In the genomic region with DNA sequence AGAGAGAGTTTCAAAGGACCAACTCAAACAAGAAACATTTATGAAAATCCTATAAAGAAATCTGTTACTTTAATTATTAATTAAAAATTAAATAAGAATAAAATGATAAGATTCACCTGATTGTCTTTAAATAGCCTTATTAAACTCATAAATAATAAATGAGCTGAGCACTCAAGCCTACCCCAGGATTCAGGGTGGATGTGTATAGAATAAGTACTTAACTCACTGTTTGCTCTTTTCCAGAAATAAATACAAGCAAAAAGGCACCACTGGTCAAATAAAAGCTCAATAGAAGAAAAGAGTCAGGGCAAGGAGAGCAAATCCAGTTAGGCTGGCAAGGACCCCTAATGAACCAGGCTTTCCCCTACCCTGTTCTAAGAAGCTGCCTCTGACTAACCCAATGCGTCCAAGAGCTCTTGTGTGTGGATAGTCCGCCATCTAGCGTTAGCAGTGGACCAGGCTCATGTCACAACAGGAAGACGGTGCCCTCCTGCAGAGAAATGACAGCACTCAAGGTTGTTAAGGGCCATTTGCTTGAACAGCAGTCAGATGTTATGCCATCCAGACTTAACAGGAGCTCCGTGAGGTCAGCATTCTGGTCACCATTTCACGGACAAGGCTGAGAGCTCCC, we compare ENCODE assay signal across 8 mouse cellular contexts. TPM values are rescaled to one million over a fixed set of nuclear protein-coding genes. Genes with fewer than 3 reads are reported as not detected.
DNase-seq lines count a peak whose midpoint lies in the region; ATAC-seq and TF ChIP-seq lines count a peak whose summit lies in the region.

No protein-coding gene starts in this region.

- H3K9me3 ChIP-seq in kidney, embryonic 15.5 days (replicated peaks), result no peaks in the 10 kb centered on the region
- H3K9me3 ChIP-seq in neural tube, embryonic 12.5 days, result no peaks in the 10 kb centered on the region
- no peaks in the 10 kb centered on the region for H3K9me3 ChIP-seq in stomach, postnatal 0 days (ENCODE audit: control insufficient read depth, low read length)

- H3K79me2 ChIP-seq in liver, adult 2 months (ENCODE audit: control insufficient read depth, insufficient read depth, low read length), result no peaks in the 10 kb centered on the region

- peak; percentile 87 for TF ChIP-seq CTCF in liver, adult 2 months (IDR thresholded peaks at IDR 0.05; ENCODE audit: low read depth, low read length)
- TF ChIP-seq CTCF in stomach, postnatal 0 days (IDR thresholded peaks at IDR 0.05; ENCODE audit: low read depth), result peak; percentile 97

- peak; percentile 82 for ATAC-seq in kidney, embryonic 15.5 days (replicated peaks; ENCODE audit: low FRiP score)
- ATAC-seq in neural tube, embryonic 12.5 days (ENCODE audit: low FRiP score, low read depth), result peak; percentile 84; the same call in 1 of the 2 replicates
- ATAC-seq in stomach, postnatal 0 days (ENCODE audit: low FRiP score, low TSS enrichment), result peak; percentile 72

- WGBS in kidney, embryonic 15.5 days, result under 1% methylated on average over 6 of the region's 6 CpGs
- WGBS in liver, adult 2 months, result 7% methylated on average over 6 of the region's 6 CpGs
- WGBS in neural tube, embryonic 12.5 days, result 2% methylated on average over 6 of the region's 6 CpGs
- 5% methylated on average over 6 of the region's 6 CpGs for WGBS in stomach, postnatal 0 days

- no peaks in the 10 kb centered on the region for H3K36me3 ChIP-seq in kidney, embryonic 15.5 days
- H3K36me3 ChIP-seq in liver, adult 2 months (ENCODE audit: control insufficient read depth, insufficient read depth, low read length), result no peaks in the 10 kb centered on the region
- no peaks in the 10 kb centered on the region for H3K36me3 ChIP-seq in neural tube, embryonic 12.5 days
- H3K36me3 ChIP-seq in stomach, postnatal 0 days (ENCODE audit: control insufficient read depth, insufficient read depth, low read length), result no peaks in the 10 kb centered on the region

- no peak for TF ChIP-seq POLR2A in liver, adult 2 months (IDR thresholded peaks at IDR 0.05; ENCODE audit: extremely low read depth, insufficient read depth, low read length)

- H3K9ac ChIP-seq in kidney, embryonic 15.5 days, result no peak overlapping the region
- H3K9ac ChIP-seq in liver, adult 2 months (ENCODE audit: low read depth, low read length), result no peak overlapping the region
- H3K9ac ChIP-seq in neural tube, embryonic 12.5 days, result no peak overlapping the region
- H3K9ac ChIP-seq in stomach, postnatal 0 days (ENCODE audit: low read length), result no peak overlapping the region

- H3K4me1 ChIP-seq in kidney, embryonic 15.5 days, result no peaks in the 10 kb centered on the region
- no peaks in the 10 kb centered on the region for H3K4me1 ChIP-seq in liver, adult 2 months (ENCODE audit: control insufficient read depth, insufficient read depth, low read length)
- H3K4me1 ChIP-seq in neural tube, embryonic 12.5 days, result no peaks in the 10 kb centered on the region
- no peaks in the 10 kb centered on the region for H3K4me1 ChIP-seq in stomach, postnatal 0 days (replicated peaks; ENCODE audit: control insufficient read depth, insufficient read depth)

- no peak overlapping the region for H3K27ac ChIP-seq in kidney, embryonic 15.5 days
- H3K27ac ChIP-seq in liver, adult 2 months (replicated peaks; ENCODE audit: insufficient read depth, low read depth, low read length), result no peak overlapping the region
- no peak overlapping the region for H3K27ac ChIP-seq in neural tube, embryonic 12.5 days
- H3K27ac ChIP-seq in stomach, postnatal 0 days (replicated peaks), result no peak overlapping the region

- peak; percentile 12 for DNase-seq in 3134 (ENCODE audit: extremely low read depth, insufficient read length, low spot score)
- peak; percentile 62 for DNase-seq in adrenal gland, adult 8-10 months
- DNase-seq in embryo, embryonic 9.5 days (ENCODE audit: extremely low spot score), result peak; percentile 78
- peak; percentile 69 for DNase-seq in heart, adult 8-10 months (ENCODE audit: low spot score)
- DNase-seq in liver, adult 2 months (ENCODE audit: extremely low read depth, low read depth, low spot score), result peak; percentile 58
- DNase-seq in stomach, postnatal 0 days (ENCODE audit: low spot score), result peak; percentile 74

- no peak for TF ChIP-seq EP300 in stomach, postnatal 0 days (optimal IDR thresholded peaks at IDR 0.05)

- H3K4me2 ChIP-seq in kidney, embryonic 15.5 days, result no peak overlapping the region
- no peak overlapping the region for H3K4me2 ChIP-seq in neural tube, embryonic 12.5 days (replicated peaks)
- H3K4me2 ChIP-seq in stomach, postnatal 0 days (replicated peaks; ENCODE audit: low read depth), result no peak overlapping the region

- no peak overlapping the region for H3K4me3 ChIP-seq in kidney, embryonic 15.5 days (replicated peaks)
- H3K4me3 ChIP-seq in liver, adult 2 months (ENCODE audit: insufficient read depth, low read depth, low read length), result no peak overlapping the region
- no peak overlapping the region for H3K4me3 ChIP-seq in neural tube, embryonic 12.5 days
- no peak overlapping the region for H3K4me3 ChIP-seq in stomach, postnatal 0 days (ENCODE audit: low read depth, low read length)

- peaks cover 7% of the 10 kb centered on the region; the same call in 1 of the 2 replicates for H3K27me3 ChIP-seq in kidney, embryonic 15.5 days
- no peaks in the 10 kb centered on the region for H3K27me3 ChIP-seq in liver, adult 2 months (ENCODE audit: control insufficient read depth, insufficient read depth, low read length)
- no peaks in the 10 kb centered on the region for H3K27me3 ChIP-seq in neural tube, embryonic 12.5 days (replicated peaks)
- H3K27me3 ChIP-seq in stomach, postnatal 0 days (ENCODE audit: control insufficient read depth, insufficient read depth, low read length), result no peaks in the 10 kb centered on the region

RNA-seq across cellular contexts. Expression of a gene that starts 33.5 kb away (rescaled TPM):
- 1 to 10 TPM; 2.0 to 6.9 (median 4.1) TPM for total RNA-seq in adrenal gland, adult 8-10 months (2022)
- not detected for total RNA-seq in heart, adult 8-10 months (2022)
- polyA plus RNA-seq in kidney, embryonic 15.5 days (2015; fragmentation: Nextera tagmentation; extraction: Ambion mirVana), result 13.0 and 14.6 TPM in 2 replicates
- 0.18 and 0.27 TPM in 2 replicates for total RNA-seq in liver, adult 2 months (2014; rRNA removed)
- 0.32 and 0.44 TPM in 2 replicates for polyA plus RNA-seq in liver, adult 2 months (2012; rRNA removed)
- 12.9 and 14.5 TPM in 2 replicates for polyA plus RNA-seq in neural tube, embryonic 12.5 days (2016; fragmentation: Nextera tagmentation; extraction: Ambion mirVana)
- polyA plus RNA-seq in stomach, postnatal 0 days (2015; fragmentation: Nextera tagmentation; extraction: Ambion mirVana), result 0.07 and 0.15 TPM in 2 replicates

Comparison
In these comparisons a context has a peak if more than half of its experiments do, and no peak if none do; other contexts are left out.
1. DNase-seq: peak in every context shown above with its lines; median percentile 78 in embryo, embryonic 9.5 days; 74 in stomach, postnatal 0 days; 69 in heart, adult 8-10 months; 62 in adrenal gland, adult 8-10 months; 58 in liver, adult 2 months; 12 in 3134.